Mouse (Mus musculus): ENCODE measurements around the gene Cd55b.

Gene Cd55b

DNA sequence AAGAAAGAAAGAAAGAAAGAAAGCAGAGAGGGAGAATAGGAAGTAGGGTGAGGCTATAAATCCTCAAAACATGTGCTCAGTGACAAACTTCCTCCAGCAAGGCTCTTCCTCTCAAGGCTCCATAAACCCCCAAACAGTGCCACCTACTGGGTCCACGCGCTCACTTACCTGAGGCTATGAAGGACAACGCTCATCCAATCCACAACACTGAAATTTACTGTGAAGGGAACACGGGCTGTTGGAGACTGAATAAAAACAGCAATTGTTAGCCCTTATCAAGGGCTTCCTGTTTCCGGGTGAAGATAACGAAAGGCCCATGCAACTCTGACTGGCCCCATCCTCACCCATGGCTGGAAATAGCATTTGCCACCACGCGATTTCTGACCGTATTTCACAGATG lies 80.4 kb downstream of the Cd55b start:
- in situ Hi-C loops (cut with MboI, MseI), result loop anchor here (25.0 kb wide), 1 partner anchor 1680 kb away; no protein-coding TSS in a partner anchor

Data from regulatory T cell (primary cell).